Mouse (Mus musculus) forebrain, embryonic 16.5 days (tissue): ENCODE results near the gene Foxn3. TPM values are rescaled to one million over a fixed set of nuclear protein-coding genes. Genes with fewer than 3 reads are reported as not detected.

Source experiments
- ATAC-seq: fragments of 200-750 bp; cut with Nextera tagmentation; 2 replicates; pipeline ENCODE4 v1.8.0; 2017; ENCODE audit warnings: mild to moderate bottlenecking, moderate library complexity
- H3K27ac ChIP-seq: fragments of 300-500 bp; sonication (generic); 2 replicates; pipeline ENCODE4 v1.5.1; 2014; ENCODE audit warnings: low read length, control low read depth
- H3K27me3 ChIP-seq: fragments of 300-500 bp; sonication (generic); replicated peaks from 2 replicates; pipeline ENCODE4 v1.6.1; 2014; ENCODE audit warnings: low read length; ENCODE audit not compliant: control insufficient read depth, insufficient read depth
- H3K36me3 ChIP-seq: fragments of 300-500 bp; sonication (generic); 2 replicates; pipeline ENCODE4 v1.6.1; 2014; ENCODE audit not compliant: control insufficient read depth, insufficient read depth
- H3K4me1 ChIP-seq: fragments of 300-500 bp; sonication (generic); replicated peaks from 2 replicates; pipeline ENCODE4 v1.6.1; 2014; ENCODE audit warnings: low read length; ENCODE audit not compliant: control insufficient read depth, insufficient read depth
- H3K4me2 ChIP-seq: fragments of 300-500 bp; sonication (generic); 2 replicates; pipeline ENCODE4 v1.6.1; 2014; ENCODE audit warnings: mild to moderate bottlenecking, low read length, control low read depth
- H3K4me3 ChIP-seq: fragments of 300-500 bp; sonication (generic); replicated peaks from 2 replicates; pipeline ENCODE4 v1.5.1; 2014; ENCODE audit warnings: mild to moderate bottlenecking, low read length, control low read depth
- H3K9ac ChIP-seq: fragments of 300-500 bp; sonication (generic); replicated peaks from 2 replicates; pipeline ENCODE4 v1.6.1; 2014; ENCODE audit warnings: low read depth, low read length, control low read depth
- H3K9me3 ChIP-seq: fragments of 300-500 bp; sonication (generic); 2 replicates; pipeline ENCODE4 v1.6.1; 2016; ENCODE audit warnings: low read length; ENCODE audit not compliant: control insufficient read depth
- WGBS: fragments of 180-500 bp; shearing (Covaris S2); extraction: QIAGEN DNeasy Blood & Tissue Kit; methylation state at CpG from one replicate; pipeline ENCODE4 v1.1.7; 2014; 5-methylcytosine and 5-hydroxymethylcytosine counted together
- polyA plus RNA-seq: library from polyadenylated mRNA; unstranded; fragments of >200 nt; fragmentation: Nextera tagmentation; extraction: Ambion mirVana; gene quantifications from 2 replicates; pipeline ENCODE4 v1.2.1, GENCODE M21; 2015

The Foxn3 gene
- polyA plus RNA-seq, 1 experiment from 2014 or later, result 78.0 TPM

GRCm38 (mm10) chr12:99426207-99426916 lies 137.0 kb downstream of the Foxn3 start:
- Histone ChIP-seq H3K27me3 (no peaks in the 10 kb centered on the region), H3K9ac (no peak overlapping the region), H3K36me3 (no peaks in the 10 kb centered on the region), H3K4me3 (no peak overlapping the region), H3K4me1 (no peaks in the 10 kb centered on the region; the same call in 1 of the 2 replicates), H3K4me2 (no peak overlapping the region), H3K9me3 (no peaks in the 10 kb centered on the region), H3K27ac (no peak overlapping the region)
- ATAC-seq, result no peak
- 66% methylated on average over 14 of the region's 14 CpGs for WGBS

DNA sequence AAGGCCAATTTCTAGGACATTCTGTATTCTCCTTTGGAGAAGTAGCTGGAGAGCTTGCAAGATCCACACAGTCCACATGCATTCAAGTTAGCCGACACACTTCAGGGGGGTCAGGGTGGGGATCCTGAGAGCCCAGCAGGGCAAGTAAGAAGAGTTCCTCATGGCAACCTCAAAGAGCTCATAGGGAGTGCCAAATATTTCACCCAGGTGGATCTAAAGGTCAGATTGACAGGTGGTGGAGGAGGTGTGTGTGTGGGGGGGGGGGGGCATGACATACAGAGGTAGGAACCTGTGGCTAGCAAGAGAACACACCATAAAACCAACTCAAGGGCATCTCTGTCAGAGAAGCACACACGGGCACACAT lies 144.0 kb downstream of the Foxn3 start:
- no peaks in the 10 kb centered on the region; the same call in 1 of the 2 replicates for H3K4me1 ChIP-seq
- no peaks in the 10 kb centered on the region for H3K27me3 ChIP-seq
- H3K9me3 ChIP-seq, result no peaks in the 10 kb centered on the region
- no peak for ATAC-seq
- no peak overlapping the region for H3K4me2 ChIP-seq
- 87% methylated on average over 2 of the region's 2 CpGs for WGBS
- no peak overlapping the region for H3K27ac ChIP-seq
- no peak overlapping the region for H3K4me3 ChIP-seq
- H3K9ac ChIP-seq, result no peak overlapping the region
- no peaks in the 10 kb centered on the region for H3K36me3 ChIP-seq

DNA sequence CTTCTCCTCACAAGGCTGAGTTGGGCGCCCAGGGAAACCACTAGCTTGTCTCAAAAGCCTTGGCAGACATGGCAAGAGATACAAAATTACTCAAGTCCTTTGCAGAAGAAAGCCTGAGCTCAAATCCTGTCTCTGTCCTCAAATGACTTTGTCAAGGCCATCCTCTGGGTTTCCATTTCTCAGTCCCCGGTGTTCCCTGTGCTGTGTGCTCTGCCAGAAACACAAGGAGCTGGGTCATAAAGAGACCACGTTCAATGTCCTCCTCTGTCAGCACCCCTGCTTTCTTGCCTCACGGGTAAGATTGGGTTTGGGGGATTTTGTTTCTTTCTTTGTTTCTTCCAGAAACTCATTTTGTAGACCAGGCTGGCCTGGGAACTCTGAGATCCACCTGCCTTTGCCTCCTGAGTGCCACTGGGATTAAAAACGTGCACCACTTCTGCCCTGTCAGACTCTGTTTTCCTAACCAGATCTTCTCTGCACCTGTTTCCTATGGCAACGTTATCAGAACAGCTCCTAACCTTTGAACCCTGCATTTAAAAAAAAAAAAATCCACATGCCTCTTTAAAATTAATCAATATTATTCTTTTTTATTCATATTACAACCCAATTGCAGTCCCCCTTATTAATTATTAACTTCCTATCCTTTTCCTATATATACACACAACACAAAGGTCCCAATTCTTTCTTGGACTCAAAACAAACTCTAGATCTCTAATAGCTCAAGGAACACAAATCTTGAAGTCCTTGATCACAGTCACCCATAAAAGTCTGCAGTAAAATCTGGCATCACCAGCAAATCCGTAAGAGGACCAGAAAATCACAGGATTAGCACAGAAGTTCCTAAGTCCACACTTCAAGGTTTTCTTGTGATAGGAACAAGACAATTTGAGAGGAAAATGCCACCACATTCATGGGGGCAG lies 144.6 kb downstream of the Foxn3 start:
- Histone ChIP-seq H3K4me3 (no peak overlapping the region), H3K27ac (no peak overlapping the region), H3K9ac (no peak overlapping the region), H3K4me2 (no peak overlapping the region), H3K36me3 (no peaks in the 10 kb centered on the region), H3K4me1 (no peaks in the 10 kb centered on the region; the same call in 1 of the 2 replicates), H3K27me3 (no peaks in the 10 kb centered on the region), H3K9me3 (no peaks in the 10 kb centered on the region)
- WGBS, result 81% methylated on average over 7 of the region's 7 CpGs
- no peak for ATAC-seq

DNA sequence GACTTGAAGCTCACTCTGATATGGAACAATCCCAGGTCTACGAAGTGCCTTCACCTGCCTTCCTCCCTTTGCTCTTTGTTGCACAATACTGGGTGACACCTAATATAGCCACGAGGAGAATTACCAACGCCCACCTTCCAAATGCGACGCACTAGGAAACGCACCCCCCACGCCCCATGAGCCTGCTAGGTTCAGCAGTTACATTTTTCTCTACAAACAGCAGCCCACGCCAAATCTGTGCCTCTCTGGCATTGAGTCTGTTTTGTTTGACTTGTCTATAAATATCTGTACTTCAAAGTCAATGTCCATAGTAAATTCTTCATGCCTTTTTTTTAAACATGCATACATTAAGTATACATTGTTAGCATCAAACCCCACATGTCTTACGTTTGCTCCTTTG lies 145.5 kb downstream of the Foxn3 start:
- Histone ChIP-seq H3K4me1 (no peaks in the 10 kb centered on the region), H3K4me2 (no peak overlapping the region), H3K9me3 (no peaks in the 10 kb centered on the region), H3K36me3 (no peaks in the 10 kb centered on the region), H3K27me3 (no peaks in the 10 kb centered on the region), H3K27ac (no peak overlapping the region), H3K9ac (no peak overlapping the region), H3K4me3 (no peak overlapping the region)
- no peak for ATAC-seq
- WGBS, result 93% methylated on average over 9 of the region's 9 CpGs

- WGBS, result 59% methylated on average over 5 of the region's 5 CpGs
- H3K9me3 ChIP-seq, result no peaks in the 10 kb centered on the region
- no peak overlapping the region for H3K4me3 ChIP-seq
- no peaks in the 10 kb centered on the region for H3K27me3 ChIP-seq
- H3K36me3 ChIP-seq, result no peaks in the 10 kb centered on the region
- H3K27ac ChIP-seq, result no peak overlapping the region
- H3K4me1 ChIP-seq, result no peaks in the 10 kb centered on the region
- ATAC-seq, result no peak
- no peak overlapping the region for H3K4me2 ChIP-seq
- no peak overlapping the region for H3K9ac ChIP-seq
Observed at GRCm38 (mm10) chr12:99415538-99415937, 147.8 kb downstream of the Foxn3 start.

- Histone ChIP-seq H3K4me2 (no peak overlapping the region), H3K36me3 (no peaks in the 10 kb centered on the region), H3K4me1 (peaks cover 11% of the 10 kb centered on the region), H3K9ac (no peak overlapping the region), H3K27ac (no peak overlapping the region), H3K4me3 (no peak overlapping the region), H3K9me3 (no peaks in the 10 kb centered on the region), H3K27me3 (no peaks in the 10 kb centered on the region)
- no peak for ATAC-seq
- whole genome bisulfite sequencing, result 40% methylated on average over 3 of the region's 3 CpGs
Observed at GRCm38 (mm10) chr12:99412496-99412895, 150.9 kb downstream of the Foxn3 start.

GRCm38 (mm10) chr12:99412034-99412433 lies 151.3 kb downstream of the Foxn3 start:
- no peak overlapping the region for H3K4me3 ChIP-seq
- no peak overlapping the region for H3K27ac ChIP-seq
- H3K9me3 ChIP-seq, result no peaks in the 10 kb centered on the region
- H3K4me2 ChIP-seq, result no peak overlapping the region
- H3K4me1 ChIP-seq, result peaks cover 14% of the 10 kb centered on the region
- no peaks in the 10 kb centered on the region for H3K27me3 ChIP-seq
- no peak for ATAC-seq
- H3K9ac ChIP-seq, result no peak overlapping the region
- no peaks in the 10 kb centered on the region for H3K36me3 ChIP-seq
- 51% methylated on average over 7 of the region's 7 CpGs for WGBS

DNA sequence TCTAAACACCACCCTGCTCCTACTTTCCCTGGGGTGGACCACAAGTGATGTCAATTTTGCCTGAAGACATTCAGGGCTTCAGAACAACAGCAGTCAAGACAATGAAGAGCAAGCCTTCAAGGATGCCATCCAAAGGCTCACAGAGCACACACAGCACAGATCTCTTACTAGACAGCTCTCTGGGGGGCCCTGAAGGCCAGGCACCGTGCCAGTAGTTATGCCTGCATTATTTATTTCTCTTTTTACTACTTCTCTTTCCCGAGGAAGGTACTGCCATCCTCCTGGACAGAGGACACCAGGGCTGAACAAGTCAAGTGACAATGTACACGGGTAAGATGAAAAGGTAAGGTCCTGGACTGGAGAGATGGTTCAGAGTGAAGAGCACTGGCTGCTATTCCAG lies 154.7 kb downstream of the Foxn3 start:
- Histone ChIP-seq H3K4me3 (no peak overlapping the region), H3K9ac (no peak overlapping the region), H3K27ac (no peak overlapping the region), H3K4me1 (peaks cover 21% of the 10 kb centered on the region), H3K36me3 (no peaks in the 10 kb centered on the region), H3K4me2 (no peak overlapping the region), H3K9me3 (no peaks in the 10 kb centered on the region), H3K27me3 (no peaks in the 10 kb centered on the region)
- WGBS, result 62% methylated on average over 3 of the region's 3 CpGs
- ATAC-seq, result no peak

- 88% methylated on average over 16 of the region's 16 CpGs for WGBS
- H3K9ac ChIP-seq, result no peak overlapping the region
- H3K4me3 ChIP-seq, result no peak overlapping the region
- ATAC-seq, result no peak
- H3K27me3 ChIP-seq, result no peaks in the 10 kb centered on the region
- no peaks in the 10 kb centered on the region for H3K36me3 ChIP-seq
- peaks cover 21% of the 10 kb centered on the region for H3K4me1 ChIP-seq
- H3K27ac ChIP-seq, result no peak overlapping the region
- H3K9me3 ChIP-seq, result 0 out of 2 replicates have a peak, but pooled peaks cover 2% of the 10 kb centered on the region
- no peak overlapping the region for H3K4me2 ChIP-seq
Observed at GRCm38 (mm10) chr12:99408089-99408488, 155.3 kb downstream of the Foxn3 start.
